Mouse (Mus musculus) liver, embryonic 16.5 days (tissue): ENCODE data around the gene Mprip. TPM values are rescaled to one million over a fixed set of nuclear protein-coding genes. Genes with fewer than 3 reads are reported as not detected.

Source experiments
- ATAC-seq: fragments of 200-750 bp; cut with Nextera tagmentation; 2 replicates; pipeline ENCODE4 v1.8.0; 2017; ENCODE audit warnings: low read depth, mild to moderate bottlenecking, moderate number of reproducible peaks, moderate library complexity
- H3K27ac ChIP-seq: fragments of 300-500 bp; sonication (generic); 2 replicates; pipeline ENCODE4 v1.5.1; 2014; ENCODE audit warnings: mild to moderate bottlenecking, low read length
- H3K27me3 ChIP-seq: fragments of 300-500 bp; sonication (generic); 2 replicates; pipeline ENCODE4 v1.6.1; 2014; ENCODE audit warnings: low read depth, low read length, mixed read lengths; ENCODE audit not compliant: control insufficient read depth, insufficient read depth
- H3K36me3 ChIP-seq: fragments of 300-500 bp; sonication (generic); 2 replicates; pipeline ENCODE4 v1.6.1; 2014; ENCODE audit warnings: mild to moderate bottlenecking; ENCODE audit not compliant: control insufficient read depth, insufficient read depth
- H3K4me1 ChIP-seq: fragments of 300-500 bp; sonication (generic); 2 replicates; pipeline ENCODE4 v1.6.1; 2014; ENCODE audit warnings: low read depth, low read length, mixed read lengths; ENCODE audit not compliant: control insufficient read depth
- H3K4me2 ChIP-seq: fragments of 300-500 bp; sonication (generic); 2 replicates; pipeline ENCODE4 v1.6.1; 2014; ENCODE audit warnings: low read depth, low read length, mixed read lengths
- H3K4me3 ChIP-seq: fragments of 300-500 bp; sonication (generic); 2 replicates; pipeline ENCODE4 v1.5.1; 2014; ENCODE audit warnings: low read depth, mild to moderate bottlenecking, low read length
- H3K9ac ChIP-seq: fragments of 300-500 bp; sonication (generic); 2 replicates; pipeline ENCODE4 v1.6.1; 2014; ENCODE audit warnings: low read depth, low read length
- H3K9me3 ChIP-seq: fragments of 300-500 bp; sonication (generic); replicated peaks from 2 replicates; pipeline ENCODE4 v1.6.1; 2016; ENCODE audit warnings: low read length; ENCODE audit not compliant: control insufficient read depth
- WGBS: fragments of 180-500 bp; shearing (Covaris S2); extraction: QIAGEN DNeasy Blood & Tissue Kit; methylation state at CpG from one replicate; pipeline ENCODE4 v1.1.7; 2014; ENCODE audit not compliant: insufficient replicate concordance; 5-methylcytosine and 5-hydroxymethylcytosine counted together
- polyA plus RNA-seq: library from polyadenylated mRNA; unstranded; fragments of >200 nt; fragmentation: Nextera tagmentation; extraction: Ambion mirVana; gene quantifications from 2 replicates; pipeline ENCODE4 v1.2.1, GENCODE M21; 2015

The Mprip gene
- polyA plus RNA-seq, 1 experiment from 2014 or later = 6.6 TPM

- Histone ChIP-seq H3K36me3 (peaks cover 38% of the 10 kb centered on the region), H3K9me3 (no peaks in the 10 kb centered on the region), H3K4me3 (no peak overlapping the region), H3K27me3 (no peaks in the 10 kb centered on the region), H3K4me2 (no peak overlapping the region), H3K27ac (no peak overlapping the region), H3K4me1 (peaks cover 10% of the 10 kb centered on the region), H3K9ac (no peak overlapping the region)
- no peak for ATAC-seq
- WGBS = 82% methylated on average over 22 of the region's 22 CpGs
Observed at GRCm38 (mm10) chr11:59804409-59805110, 143.5 kb downstream of the Mprip start.

GRCm38 (mm10) chr11:59805256-59805655, 144.2 kb downstream of the Mprip start:
- H3K9me3 ChIP-seq = no peaks in the 10 kb centered on the region
- no peak overlapping the region for H3K4me3 ChIP-seq
- H3K27ac ChIP-seq = no peak overlapping the region
- no peak overlapping the region for H3K9ac ChIP-seq
- ATAC-seq = no peak
- peaks cover 10% of the 10 kb centered on the region for H3K4me1 ChIP-seq
- H3K36me3 ChIP-seq = peaks cover 32% of the 10 kb centered on the region
- no peaks in the 10 kb centered on the region for H3K27me3 ChIP-seq
- WGBS = 78% methylated on average over 1 of the region's 1 CpGs
- H3K4me2 ChIP-seq = no peak overlapping the region

DNA sequence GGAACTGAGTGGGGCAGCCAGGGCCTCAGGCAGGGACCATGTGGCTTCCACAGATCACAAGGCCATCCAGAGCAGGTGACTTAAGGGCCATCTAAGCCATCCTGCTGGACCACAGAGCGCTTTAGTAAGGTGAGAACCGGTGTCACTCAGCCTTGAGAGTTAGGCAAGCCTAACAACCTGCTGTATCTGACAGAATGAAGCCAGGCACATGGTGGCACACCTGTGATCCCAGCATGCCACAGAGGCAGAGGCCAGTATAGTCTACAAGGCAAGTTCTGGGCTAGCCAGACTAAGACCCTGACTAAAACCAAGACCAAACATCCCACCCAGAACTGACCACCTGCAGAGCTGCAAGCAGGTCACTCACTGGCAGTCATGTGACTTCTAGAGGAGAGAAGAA, 144.6 kb downstream of the Mprip start:
- peaks cover 10% of the 10 kb centered on the region for H3K4me1 ChIP-seq
- no peak overlapping the region for H3K4me2 ChIP-seq
- no peak overlapping the region for H3K27ac ChIP-seq
- no peaks in the 10 kb centered on the region for H3K27me3 ChIP-seq
- H3K9me3 ChIP-seq = no peaks in the 10 kb centered on the region
- H3K4me3 ChIP-seq = no peak overlapping the region
- WGBS = 87% methylated on average over 2 of the region's 2 CpGs
- ATAC-seq = no peak
- H3K9ac ChIP-seq = no peak overlapping the region
- peaks cover 28% of the 10 kb centered on the region for H3K36me3 ChIP-seq

DNA sequence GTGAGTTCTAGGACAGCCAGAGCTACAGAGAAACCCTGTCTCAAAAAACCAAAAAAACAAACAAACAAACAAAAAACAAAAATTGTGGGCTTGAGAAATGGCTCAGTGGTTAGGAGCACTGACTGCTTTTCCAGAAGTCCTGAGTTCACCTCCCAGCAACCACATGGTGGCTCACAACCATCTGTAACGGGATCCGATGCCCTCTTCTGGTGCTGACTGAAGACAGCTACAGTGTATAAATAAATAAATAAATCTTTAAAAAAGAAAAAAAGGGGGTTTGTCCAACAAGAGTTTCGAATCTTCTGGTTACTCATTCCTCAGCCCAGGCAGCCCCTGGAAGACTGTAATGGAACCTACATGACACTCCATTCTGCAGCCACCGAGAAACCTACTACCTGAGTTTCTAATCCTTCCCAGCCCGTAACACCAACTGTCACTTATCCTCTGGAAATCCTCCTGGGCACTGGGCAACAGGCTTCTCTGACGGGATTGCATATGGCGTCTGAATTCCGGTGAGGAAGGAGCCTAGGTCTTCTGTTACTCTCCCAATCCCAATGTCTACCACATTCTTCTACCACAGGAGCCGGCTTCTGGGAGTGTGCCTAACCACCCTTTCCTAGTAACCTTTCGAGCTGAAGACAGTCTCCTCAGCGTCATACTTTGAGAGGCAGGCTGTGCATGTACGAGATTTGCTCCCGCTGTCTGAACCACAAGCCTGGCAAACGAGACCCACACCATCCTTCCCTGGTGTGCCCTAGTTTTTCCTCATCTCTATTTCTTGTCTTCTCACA, 147.3 kb downstream of the Mprip start:
- Histone ChIP-seq H3K4me1 (peaks cover 10% of the 10 kb centered on the region), H3K9ac (peak overlapping the region; percentile 88; the same call in 1 of the 2 replicates), H3K4me2 (peak overlapping the region; percentile 93), H3K27ac (peak overlapping the region; percentile 88), H3K36me3 (peaks cover 8% of the 10 kb centered on the region), H3K4me3 (peak overlapping the region; percentile 72), H3K9me3 (no peaks in the 10 kb centered on the region), H3K27me3 (no peaks in the 10 kb centered on the region)
- WGBS = 63% methylated on average over 14 of the region's 14 CpGs
- ATAC-seq = no peak

- Histone ChIP-seq H3K27ac (peak overlapping the region; percentile 88), H3K9me3 (no peaks in the 10 kb centered on the region), H3K4me3 (peak overlapping the region; percentile 72), H3K36me3 (peaks cover 3% of the 10 kb centered on the region; the same call in 1 of the 2 replicates), H3K4me2 (peak overlapping the region; percentile 93), H3K9ac (peak overlapping the region; percentile 88), H3K4me1 (peaks cover 10% of the 10 kb centered on the region), H3K27me3 (no peaks in the 10 kb centered on the region)
- peak; percentile 57 for ATAC-seq
- under 1% methylated on average over 15 of the region's 15 CpGs for WGBS
Observed at GRCm38 (mm10) chr11:59809071-59809669, 148.1 kb downstream of the Mprip start.

DNA sequence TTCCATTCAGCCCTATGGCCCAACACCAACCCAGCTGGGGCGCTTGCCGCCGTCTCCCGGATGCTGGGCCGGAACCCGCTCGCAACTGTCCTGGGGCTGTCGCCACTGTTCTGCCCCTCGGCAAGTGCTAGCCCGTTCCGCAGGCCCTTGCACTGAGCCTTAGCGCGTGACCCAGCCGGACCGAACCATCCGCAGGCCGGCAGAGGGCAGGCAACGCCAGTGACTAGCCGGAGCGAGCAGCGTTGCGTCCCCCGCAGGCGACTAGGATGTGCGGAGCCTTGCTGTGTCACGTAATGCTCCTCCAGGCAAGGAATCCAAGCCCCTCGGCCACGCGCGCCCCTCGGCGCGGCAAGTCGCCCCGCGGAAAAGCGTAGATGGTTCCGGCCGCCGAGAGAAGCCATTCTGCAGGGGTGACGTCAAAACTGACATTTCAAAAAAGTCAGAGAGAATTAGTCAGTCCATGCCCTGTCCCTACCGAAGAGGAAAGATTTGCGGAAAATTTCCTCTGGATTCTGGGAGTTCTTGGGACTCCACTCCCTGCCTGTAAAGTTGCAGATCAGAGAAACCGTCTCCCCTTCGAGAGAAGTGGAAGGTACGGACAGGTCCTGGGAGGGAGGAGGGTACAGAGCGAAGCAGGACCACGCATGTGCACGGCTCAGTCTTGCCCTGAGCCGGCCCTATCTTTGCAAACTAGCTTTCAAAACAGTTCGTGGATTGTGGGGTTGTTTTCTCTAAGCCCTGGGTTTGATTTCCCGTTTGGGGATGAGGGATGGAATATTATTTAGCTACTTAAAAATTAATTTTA, 148.8 kb downstream of the Mprip start, which contains the start of gene Flcn:
Gene Flcn, minus strand, starts transcription at position 347 of the 805 bp plus-strand sequence.
- H3K4me1 ChIP-seq = peaks cover 10% of the 10 kb centered on the region
- H3K27ac ChIP-seq = peak within 1 kb of the TSS; percentile 88
- WGBS = under 1% methylated on average over 52 of the region's 52 CpGs
- ATAC-seq = peak; percentile 92
- no peaks in the 10 kb centered on the region for H3K9me3 ChIP-seq
- H3K4me2 ChIP-seq = peak within 1 kb of the TSS; percentile 93
- H3K9ac ChIP-seq = peak within 1 kb of the TSS; percentile 88
- peaks cover 3% of the 10 kb centered on the region; the same call in 1 of the 2 replicates for H3K36me3 ChIP-seq
- H3K4me3 ChIP-seq = peak within 1 kb of the TSS; percentile 72
- H3K27me3 ChIP-seq = no peaks in the 10 kb centered on the region

DNA sequence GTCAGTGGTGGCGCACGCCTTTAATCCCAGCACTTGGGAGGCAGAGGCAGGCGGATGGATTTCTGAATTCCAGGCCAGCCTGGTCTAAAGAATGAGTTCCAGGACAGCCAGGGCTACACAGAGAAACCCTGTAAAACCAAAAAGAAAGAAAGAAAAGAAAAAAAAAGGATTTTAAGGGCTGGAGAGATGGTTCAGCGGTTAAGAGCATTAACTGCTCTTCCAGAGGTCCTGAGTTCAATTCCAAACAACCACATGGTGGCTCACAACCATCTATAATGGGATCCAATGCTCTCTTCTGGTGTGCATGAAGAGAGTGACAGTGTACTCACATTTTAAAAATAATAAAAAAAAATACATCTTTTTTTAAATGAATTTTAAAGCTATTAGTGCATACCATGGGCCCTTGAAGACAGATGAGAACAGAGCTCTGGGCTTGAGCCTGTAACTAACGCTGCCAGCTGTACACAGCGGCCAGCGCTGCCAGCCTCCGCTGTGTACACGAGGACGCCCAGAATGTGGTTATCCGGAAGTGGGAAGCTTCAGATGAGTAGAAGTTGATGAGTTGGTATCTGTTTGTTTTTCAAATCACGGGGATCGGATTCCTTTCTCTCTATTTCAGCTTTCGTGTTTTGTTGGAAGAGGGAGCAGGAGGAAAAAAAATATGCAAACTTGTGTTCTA, 149.5 kb downstream of the Mprip start:
- 38% methylated on average over 14 of the region's 14 CpGs for WGBS
- Histone ChIP-seq H3K4me1 (peaks cover 10% of the 10 kb centered on the region), H3K9me3 (no peaks in the 10 kb centered on the region), H3K27ac (peak overlapping the region; percentile 88), H3K9ac (peak overlapping the region; percentile 88), H3K36me3 (peaks cover 3% of the 10 kb centered on the region; the same call in 1 of the 2 replicates), H3K4me2 (peak overlapping the region; percentile 93), H3K4me3 (peak overlapping the region; percentile 72), H3K27me3 (no peaks in the 10 kb centered on the region)
- no peak for ATAC-seq

GRCm38 (mm10) chr11:59811211-59811610, 150.1 kb downstream of the Mprip start:
- Histone ChIP-seq H3K36me3 (peaks cover 3% of the 10 kb centered on the region; the same call in 1 of the 2 replicates), H3K9me3 (no peaks in the 10 kb centered on the region), H3K4me2 (peak overlapping the region; percentile 93; the same call in 1 of the 2 replicates), H3K27ac (no peak overlapping the region), H3K27me3 (no peaks in the 10 kb centered on the region), H3K4me3 (no peak overlapping the region), H3K4me1 (peaks cover 10% of the 10 kb centered on the region), H3K9ac (no peak overlapping the region)
- no peak for ATAC-seq
- WGBS = 65% methylated on average over 4 of the region's 4 CpGs
